Mouse (Mus musculus) lung, postnatal 0 days (tissue): ENCODE data around the gene Kcnd3. TPM values are rescaled to one million over a fixed set of nuclear protein-coding genes. Genes with fewer than 3 reads are reported as not detected.

Source experiments
- ATAC-seq: fragments of 200-750 bp; cut with Nextera tagmentation; 2 replicates; pipeline ENCODE4 v1.8.0; 2017; ENCODE audit warnings: moderate library complexity
- DNase-seq: peaks from one replicate; pipeline ENCODE4 v3.0.0-alpha.2; 2016; ENCODE audit warnings: low spot score
- H3K27ac ChIP-seq: fragments of 300-500 bp; sonication (generic); 2 replicates; pipeline ENCODE4 v1.5.1; 2014; ENCODE audit warnings: antibody characterized with exemption, mild to moderate bottlenecking, low read length, mixed read lengths
- H3K27me3 ChIP-seq: fragments of 300-500 bp; sonication (generic); replicated peaks from 2 replicates; pipeline ENCODE4 v1.6.1; 2014; ENCODE audit warnings: low read length, mixed read lengths; ENCODE audit not compliant: insufficient read depth
- H3K36me3 ChIP-seq: fragments of 300-500 bp; sonication (generic); 2 replicates; pipeline ENCODE4 v1.6.1; 2014; ENCODE audit warnings: low read length, mixed read lengths; ENCODE audit not compliant: insufficient read depth
- H3K4me1 ChIP-seq: fragments of 300-500 bp; sonication (generic); 2 replicates; pipeline ENCODE4 v1.6.1; 2014; ENCODE audit warnings: antibody characterized with exemption, low read depth, low read length, mixed read lengths; ENCODE audit not compliant: insufficient read depth
- H3K4me2 ChIP-seq: fragments of 300-500 bp; sonication (generic); replicated peaks from 2 replicates; pipeline ENCODE4 v1.6.1; 2014; ENCODE audit warnings: low read depth, mild to moderate bottlenecking, low read length, moderate library complexity, mixed read lengths
- H3K4me3 ChIP-seq: fragments of 300-500 bp; sonication (generic); 2 replicates; pipeline ENCODE4 v1.5.1; 2014; ENCODE audit warnings: low read depth, low read length
- H3K9ac ChIP-seq: fragments of 300-500 bp; sonication (generic); replicated peaks from 2 replicates; pipeline ENCODE4 v1.6.1; 2014; ENCODE audit warnings: low read depth, mild to moderate bottlenecking
- H3K9me3 ChIP-seq: fragments of 300-500 bp; sonication (generic); 2 replicates; pipeline ENCODE4 v1.6.1; 2016; ENCODE audit warnings: low read length, mixed read lengths
- CTCF ChIP-seq: IDR thresholded peaks from 2 replicates; pipeline ENCODE4 v1.5.1; 2016; ENCODE audit warnings: antibody characterized with exemption, mild to moderate bottlenecking
- EP300 ChIP-seq: IDR thresholded peaks from 2 replicates; pipeline ENCODE4 v1.6.1; 2016; ENCODE audit warnings: antibody characterized with exemption, mild to moderate bottlenecking, control low read depth
- WGBS: fragments of 180-500 bp; shearing (Covaris S2); extraction: QIAGEN DNeasy Blood & Tissue Kit; methylation state at CpG from one replicate; pipeline ENCODE4 v1.1.7; 2014; 5-methylcytosine and 5-hydroxymethylcytosine counted together
- polyA plus RNA-seq: library from polyadenylated mRNA; unstranded; fragments of >200 nt; fragmentation: Nextera tagmentation; extraction: Ambion mirVana; gene quantifications from 2 replicates; pipeline ENCODE4 v1.2.1, GENCODE M21; 2015

Kcnd3 gene
- polyA plus RNA-seq, 1 experiment from 2014 or later: 0.13 TPM

- H3K9me3 ChIP-seq: no peaks in the 10 kb centered on the region
Measured at GRCm38 (mm10) chr3:105496935-105497334, 44.8 kb downstream of the Kcnd3 start.

GRCm38 (mm10) chr3:105501071-105501470, 48.9 kb downstream of the Kcnd3 start:
- H3K4me3 ChIP-seq: no peak overlapping the region
- no peaks in the 10 kb centered on the region for H3K9me3 ChIP-seq
- H3K27me3 ChIP-seq: no peaks in the 10 kb centered on the region
- 77% methylated on average over 1 of the region's 1 CpGs for WGBS
- H3K27ac ChIP-seq: no peak overlapping the region
- no peaks in the 10 kb centered on the region for H3K36me3 ChIP-seq
- TF ChIP-seq EP300 (no peak), CTCF (no peak)
- no peak overlapping the region for H3K9ac ChIP-seq
- no peak for DNase-seq
- no peak overlapping the region for H3K4me2 ChIP-seq
- no peaks in the 10 kb centered on the region for H3K4me1 ChIP-seq
- no peak for ATAC-seq

More at GRCm38 (mm10) chr3:105496935-105497334, 44.8 kb downstream of the Kcnd3 start:
- Histone ChIP-seq H3K36me3 (no peaks in the 10 kb centered on the region), H3K27ac (no peak overlapping the region), H3K9ac (no peak overlapping the region), H3K4me1 (no peaks in the 10 kb centered on the region), H3K4me3 (no peak overlapping the region), H3K27me3 (no peaks in the 10 kb centered on the region), H3K4me2 (no peak overlapping the region)
- no peak for TF ChIP-seq CTCF
- TF ChIP-seq EP300: no peak
- ATAC-seq (no peak), DNase-seq (no peak)
- WGBS: 81% methylated on average over 5 of the region's 5 CpGs

DNA sequence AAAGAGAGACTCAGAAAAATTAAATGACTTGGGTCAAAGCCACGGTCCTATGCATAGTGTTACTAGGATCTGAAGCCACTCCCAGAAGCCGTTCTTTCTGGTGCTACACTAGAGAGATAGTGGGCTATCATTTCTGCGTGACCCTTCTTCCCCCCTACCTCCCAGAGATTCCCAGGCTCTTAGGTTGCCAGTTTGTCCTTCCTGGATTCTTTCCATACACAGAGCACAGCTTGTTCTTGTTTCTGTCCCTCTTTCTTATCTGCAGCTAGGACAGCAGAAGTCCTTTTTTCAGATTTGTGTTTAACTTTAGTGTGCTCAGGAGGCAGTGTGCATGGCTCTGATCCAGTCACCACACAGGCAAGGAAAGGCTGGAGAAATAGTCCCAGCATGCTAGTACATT, 52.1 kb downstream of the Kcnd3 start:
- H3K4me3 ChIP-seq: no peak overlapping the region
- no peak for DNase-seq
- H3K9ac ChIP-seq: no peak overlapping the region
- no peaks in the 10 kb centered on the region for H3K27me3 ChIP-seq
- no peak overlapping the region for H3K4me2 ChIP-seq
- H3K9me3 ChIP-seq: no peaks in the 10 kb centered on the region
- no peak overlapping the region for H3K27ac ChIP-seq
- no peaks in the 10 kb centered on the region for H3K36me3 ChIP-seq
- TF ChIP-seq CTCF: no peak
- TF ChIP-seq EP300: no peak
- WGBS: 50% methylated on average over 3 of the region's 3 CpGs
- H3K4me1 ChIP-seq: no peaks in the 10 kb centered on the region
- no peak for ATAC-seq

DNA sequence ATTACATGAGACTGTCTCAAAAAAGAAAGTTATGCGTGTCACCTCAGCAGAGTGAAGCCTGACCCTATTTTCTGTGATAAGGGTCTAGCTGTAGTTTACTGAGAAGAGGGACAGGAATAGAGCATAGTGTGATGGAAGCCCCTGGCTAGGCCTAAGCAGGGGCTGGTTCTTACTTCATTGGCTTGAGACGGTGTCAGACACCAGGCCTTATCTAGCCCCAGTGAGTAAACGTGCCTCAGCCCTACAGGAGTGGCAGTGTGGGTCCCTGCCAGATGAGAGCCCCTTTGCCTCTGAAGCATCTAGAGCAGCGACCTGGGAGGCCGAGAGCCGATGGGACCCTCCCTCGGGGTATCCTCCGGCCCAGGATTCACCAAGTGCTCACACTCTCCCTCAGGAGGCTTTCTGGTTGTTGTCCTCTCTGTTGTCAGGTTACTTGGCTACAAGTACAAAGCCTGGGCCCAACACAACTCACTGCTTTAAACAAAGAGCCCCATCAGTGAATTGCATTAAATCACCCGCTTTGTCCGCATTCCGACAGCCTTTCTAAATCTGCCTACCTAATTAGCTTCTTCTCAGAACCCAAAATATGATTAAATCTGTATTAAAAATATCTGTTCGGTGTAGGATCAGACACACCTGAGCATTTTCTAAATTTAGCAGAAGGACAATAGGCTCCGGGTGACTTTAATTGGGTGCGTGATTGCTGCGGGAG, 53.2 kb downstream of the Kcnd3 start:
- Histone ChIP-seq H3K4me2 (no peak overlapping the region), H3K36me3 (no peaks in the 10 kb centered on the region), H3K27me3 (no peaks in the 10 kb centered on the region), H3K4me3 (no peak overlapping the region), H3K9me3 (no peaks in the 10 kb centered on the region), H3K9ac (no peak overlapping the region), H3K27ac (no peak overlapping the region), H3K4me1 (no peaks in the 10 kb centered on the region)
- DNase-seq (no peak), ATAC-seq (no peak)
- WGBS: 72% methylated on average over 15 of the region's 15 CpGs
- TF ChIP-seq EP300 (no peak), CTCF (no peak)

DNA sequence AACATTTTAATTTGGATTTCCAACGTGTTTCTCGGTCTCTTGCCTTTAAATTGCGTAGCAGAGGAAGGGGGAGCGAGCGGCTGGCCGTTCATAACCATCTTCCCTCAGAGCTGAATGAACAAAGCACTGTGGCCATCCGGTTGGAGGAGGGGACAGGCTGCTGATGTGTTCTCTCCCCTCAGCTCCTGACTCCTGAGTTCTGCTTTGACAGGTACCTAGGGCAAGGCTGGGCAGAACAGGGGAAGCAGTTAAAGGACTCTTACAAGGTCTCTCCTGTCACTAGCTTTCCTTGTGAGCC, 53.7 kb downstream of the Kcnd3 start:
- H3K4me3 ChIP-seq: no peak overlapping the region
- no peak for DNase-seq
- 68% methylated on average over 7 of the region's 7 CpGs for WGBS
- no peaks in the 10 kb centered on the region for H3K36me3 ChIP-seq
- H3K4me2 ChIP-seq: no peak overlapping the region
- no peaks in the 10 kb centered on the region for H3K27me3 ChIP-seq
- no peak overlapping the region for H3K9ac ChIP-seq
- H3K27ac ChIP-seq: no peak overlapping the region
- no peaks in the 10 kb centered on the region for H3K9me3 ChIP-seq
- H3K4me1 ChIP-seq: no peaks in the 10 kb centered on the region
- no peak for ATAC-seq
- no peak for TF ChIP-seq EP300
- no peak for TF ChIP-seq CTCF

DNA sequence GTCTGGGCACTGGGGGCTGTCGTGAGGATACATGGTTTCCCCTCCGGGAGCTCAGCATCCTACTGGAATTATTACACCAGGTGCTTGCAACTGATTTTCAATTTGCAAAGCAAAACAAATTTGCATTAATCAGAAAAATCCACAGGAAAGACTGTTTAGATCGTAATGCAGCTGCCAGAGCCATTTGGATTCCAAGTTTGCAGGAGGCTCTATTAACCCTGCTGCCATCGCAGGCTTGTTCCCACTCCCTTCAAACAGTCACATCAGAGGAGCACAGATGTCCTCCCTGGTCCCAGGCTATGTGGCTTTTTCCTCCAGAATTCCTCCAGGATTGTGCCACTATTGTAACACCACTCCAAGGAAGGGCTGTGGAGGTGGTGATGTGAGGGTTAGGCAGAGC, 54.5 kb downstream of the Kcnd3 start:
- no peak overlapping the region for H3K9ac ChIP-seq
- H3K27ac ChIP-seq: no peak overlapping the region
- TF ChIP-seq EP300: no peak
- no peak for TF ChIP-seq CTCF
- H3K4me1 ChIP-seq: no peaks in the 10 kb centered on the region
- no peaks in the 10 kb centered on the region for H3K27me3 ChIP-seq
- H3K4me3 ChIP-seq: no peak overlapping the region
- no peak overlapping the region for H3K4me2 ChIP-seq
- H3K9me3 ChIP-seq: no peaks in the 10 kb centered on the region
- no peak for DNase-seq
- 79% methylated on average over 4 of the region's 4 CpGs for WGBS
- H3K36me3 ChIP-seq: no peaks in the 10 kb centered on the region
- no peak for ATAC-seq

DNA sequence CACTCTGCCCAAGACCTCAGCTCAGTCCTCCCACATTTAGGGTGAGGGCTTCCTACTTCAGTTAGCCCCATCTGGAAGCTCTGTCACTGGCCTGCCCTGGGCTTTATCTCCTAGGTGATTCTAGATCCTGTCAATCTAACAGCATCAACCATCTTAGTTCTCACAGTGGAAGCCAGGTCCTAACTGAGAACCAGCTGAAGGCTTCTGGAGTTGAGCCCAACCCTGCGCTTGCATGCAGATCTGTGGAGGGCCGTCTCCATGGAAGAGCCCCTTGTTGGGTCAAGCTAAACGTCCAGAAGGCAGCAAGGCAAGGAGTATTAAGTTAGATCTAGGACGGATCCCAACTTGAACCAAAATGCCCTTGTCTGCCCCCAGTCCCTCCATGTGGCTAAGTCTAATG, 57.2 kb downstream of the Kcnd3 start:
- TF ChIP-seq CTCF (no peak), EP300 (no peak)
- ATAC-seq: no peak
- 67% methylated on average over 4 of the region's 4 CpGs for WGBS

More for the DNA sequence above, 57.2 kb downstream of the Kcnd3 start:
- Histone ChIP-seq H3K9me3 (no peaks in the 10 kb centered on the region), H3K27me3 (no peaks in the 10 kb centered on the region), H3K4me2 (no peak overlapping the region), H3K4me3 (no peak overlapping the region), H3K27ac (no peak overlapping the region), H3K36me3 (no peaks in the 10 kb centered on the region), H3K4me1 (no peaks in the 10 kb centered on the region), H3K9ac (no peak overlapping the region)
- no peak for DNase-seq
